Mouse (Mus musculus) ES-Bruce4 (cell line): ENCODE measurements around the gene Gnaq.

Source experiments
- CTCF ChIP-seq: IDR thresholded peaks from one replicate; pipeline ENCODE4 v1.8.1; 2011; ENCODE audit warnings: low read depth, low read length
- EP300 ChIP-seq: IDR thresholded peaks from 2 replicates; pipeline ENCODE4 v1.6.1; 2011; ENCODE audit warnings: low read depth, low read length; ENCODE audit not compliant: insufficient read depth
- POLR2A ChIP-seq: IDR thresholded peaks from one replicate; pipeline ENCODE4 v1.8.1; 2011; ENCODE audit warnings: low read length; ENCODE audit not compliant: insufficient read depth

- TF ChIP-seq POLR2A = no peak
- TF ChIP-seq CTCF = no peak
- TF ChIP-seq EP300 = no peak
These were observed 9.2 kb downstream of the Gnaq start for GRCm38 (mm10) chr19:16141857-16142256.
